ENCODE assay signal across 24 mouse cellular contexts in genomic region chr10:93908540-93908939, GRCm38 (mm10). TPM values are rescaled to one million over a fixed set of nuclear protein-coding genes. Genes with fewer than 3 reads are reported as not detected.
DNase-seq lines count a peak whose midpoint lies in the region; ATAC-seq lines count a peak whose summit lies in the region.
"Had no signal": no experiment of that assay in that cellular context is flagged by ENCODE, and none has a peak within 500 bp of the region (broad histone marks: within the 10 kb centered on the region; RNA-seq: fewer than 3 reads in every experiment).

No protein-coding gene starts in this region.

- no peak overlapping the region for H3K27ac ChIP-seq in embryonic facial prominence, embryonic 14.5 days (replicated peaks; ENCODE audit: low read depth, low read length)
- no peak overlapping the region for H3K27ac ChIP-seq in embryonic facial prominence, embryonic 10.5 days (replicated peaks)
- H3K27ac ChIP-seq in forebrain, embryonic 15.5 days (replicated peaks): no peak overlapping the region
- H3K27ac ChIP-seq: embryonic facial prominence, embryonic 15.5 days; heart, adult 2 months; hindbrain, embryonic 13.5 days had no signal

- ATAC-seq in embryonic facial prominence, embryonic 14.5 days (ENCODE audit: low read depth): no peak
- ATAC-seq in forebrain, embryonic 15.5 days (replicated peaks): no peak
- ATAC-seq: forebrain, embryonic 14.5 days; hindbrain, embryonic 16.5 days; inflammation-experienced regulatory T-cells, adult 6 months had no signal

- no peak overlapping the region for H3K9ac ChIP-seq in embryonic facial prominence, embryonic 14.5 days (ENCODE audit: low read depth, low read length)
- H3K9ac ChIP-seq in forebrain, embryonic 15.5 days (replicated peaks): no peak overlapping the region
- H3K9ac ChIP-seq: embryonic facial prominence, embryonic 15.5 days; hindbrain, embryonic 13.5 days had no signal

- WGBS in embryonic facial prominence, embryonic 14.5 days: 87% methylated on average over 7 of the region's 7 CpGs
- WGBS in embryonic facial prominence, embryonic 10.5 days: 93% methylated on average over 7 of the region's 7 CpGs
- 94% methylated on average over 7 of the region's 7 CpGs for WGBS in forebrain, embryonic 15.5 days

- no peaks in the 10 kb centered on the region for H3K27me3 ChIP-seq in embryonic facial prominence, embryonic 14.5 days (replicated peaks; ENCODE audit: control insufficient read depth, insufficient read depth, low read length)
- no peaks in the 10 kb centered on the region for H3K27me3 ChIP-seq in embryonic facial prominence, embryonic 10.5 days (replicated peaks; ENCODE audit: low read depth, poor library complexity, severe bottlenecking)
- no peaks in the 10 kb centered on the region for H3K27me3 ChIP-seq in forebrain, embryonic 15.5 days
- H3K27me3 ChIP-seq: CH12.LX; embryonic facial prominence, embryonic 15.5 days; hindbrain, embryonic 13.5 days had no signal

- H3K4me2 ChIP-seq in embryonic facial prominence, embryonic 14.5 days (ENCODE audit: low read depth, low read length): no peak overlapping the region
- H3K4me2 ChIP-seq in forebrain, embryonic 15.5 days (replicated peaks): no peak overlapping the region
- H3K4me2 ChIP-seq: embryonic facial prominence, embryonic 15.5 days; heart, embryonic 11.5 days; hindbrain, embryonic 13.5 days had no signal

- H3K36me3 ChIP-seq in embryonic facial prominence, embryonic 14.5 days (ENCODE audit: control insufficient read depth, insufficient read depth, low read length): no peaks in the 10 kb centered on the region
- H3K36me3 ChIP-seq in embryonic facial prominence, embryonic 10.5 days (replicated peaks): no peaks in the 10 kb centered on the region
- no peaks in the 10 kb centered on the region for H3K36me3 ChIP-seq in forebrain, embryonic 15.5 days
- H3K36me3 ChIP-seq: embryonic facial prominence, embryonic 15.5 days; G1E; hindbrain, embryonic 13.5 days had no signal

- H3K9me3 ChIP-seq in embryonic facial prominence, embryonic 14.5 days (ENCODE audit: control insufficient read depth, low read length): no peaks in the 10 kb centered on the region
- H3K9me3 ChIP-seq in embryonic facial prominence, embryonic 10.5 days: no peaks in the 10 kb centered on the region
- H3K9me3 ChIP-seq in forebrain, embryonic 15.5 days: no peaks in the 10 kb centered on the region
- H3K9me3 ChIP-seq: embryonic facial prominence, embryonic 15.5 days; G1E; hindbrain, embryonic 13.5 days had no signal

- no peaks in the 10 kb centered on the region for H3K4me1 ChIP-seq in embryonic facial prominence, embryonic 14.5 days (ENCODE audit: control insufficient read depth, insufficient read depth, low read length)
- peaks cover 30% of the 10 kb centered on the region for H3K4me1 ChIP-seq in embryonic facial prominence, embryonic 10.5 days
- no peaks in the 10 kb centered on the region for H3K4me1 ChIP-seq in forebrain, embryonic 15.5 days
- H3K4me1 ChIP-seq: embryonic facial prominence, embryonic 15.5 days; hindbrain, embryonic 13.5 days had no signal

- peak; percentile 32 for DNase-seq in embryonic facial prominence, embryonic 14.5 days (ENCODE audit: low spot score)
- DNase-seq in embryonic facial prominence, embryonic 10.5 days (ENCODE audit: low spot score): no peak
- DNase-seq in 416B (ENCODE audit: low read depth): peak; percentile 56
- DNase-seq in induced T-regulatory cell, adult 2 months (ENCODE audit: low read depth): peak; percentile 25
- DNase-seq in kidney, adult 9 months: no peak
- DNase-seq: adrenal gland, adult 2 months; adrenal gland, postnatal 14 days; B cell, adult 2 months; cerebellum, adult 11 months; cerebellum, adult 2 months; cerebellum, adult 9-11 months; cerebellum, postnatal 25 days; embryo, embryonic 11 days; gastrocnemius, postnatal 25 days; heart, adult 2 months had no signal

- H3K4me3 ChIP-seq in embryonic facial prominence, embryonic 14.5 days (ENCODE audit: low read depth, low read length): no peak overlapping the region
- H3K4me3 ChIP-seq in embryonic facial prominence, embryonic 10.5 days: no peak overlapping the region
- H3K4me3 ChIP-seq in forebrain, embryonic 15.5 days: no peak overlapping the region
- H3K4me3 ChIP-seq: embryonic facial prominence, embryonic 15.5 days; heart, adult 2 months; hindbrain, embryonic 13.5 days had no signal

RNA-seq across cellular contexts. Expression of gene Metap2, which starts 11.6 kb away (rescaled TPM):
- 172 and 182 TPM in 2 replicates for polyA plus RNA-seq in embryonic facial prominence, embryonic 14.5 days (2014; fragmentation: Nextera tagmentation; extraction: Ambion mirVana)
- polyA plus RNA-seq in embryonic facial prominence, embryonic 10.5 days (2016; fragmentation: Nextera tagmentation; extraction: Ambion mirVana): 243 and 251 TPM in 2 replicates
- 166 and 170 TPM in 2 replicates for polyA plus RNA-seq in forebrain, embryonic 15.5 days (2015; fragmentation: Nextera tagmentation; extraction: Ambion mirVana)

Comparison
In these comparisons a context has a peak if more than half of its experiments do, and no peak if none do; other contexts are left out.
1. DNase-seq: peak in embryonic facial prominence, embryonic 14.5 days (single experiment), 416B (single experiment) and induced T-regulatory cell, adult 2 months (single experiment); none in embryonic facial prominence, embryonic 10.5 days (single experiment) and kidney, adult 9 months (single experiment).